In genomic region chr13:54792259-54793230, GRCm38 (mm10) we compare ENCODE assay signal across 14 mouse cellular contexts. TPM values are rescaled to one million over a fixed set of nuclear protein-coding genes. Genes with fewer than 3 reads are reported as not detected.
A peak's percentile ranks its signal among the peaks of the same experiment; 100 is the strongest.
DNase-seq lines count a peak whose midpoint lies in the region; ATAC-seq lines count a peak whose summit lies in the region.
"Had no signal": no experiment of that assay in that cellular context is flagged by ENCODE, and none has a peak within 500 bp of the region (broad histone marks: within the 10 kb centered on the region; RNA-seq: fewer than 3 reads in every experiment).

No protein-coding gene starts in this region.

- WGBS in embryonic facial prominence, embryonic 10.5 days, result 17% methylated on average over 21 of the region's 21 CpGs

- peaks cover 86% of the 10 kb centered on the region for H3K27me3 ChIP-seq in embryonic facial prominence, embryonic 10.5 days (replicated peaks; ENCODE audit: low read depth, poor library complexity, severe bottlenecking)

- no peaks in the 10 kb centered on the region for H3K36me3 ChIP-seq in embryonic facial prominence, embryonic 10.5 days (replicated peaks)

- no peaks in the 10 kb centered on the region for H3K9me3 ChIP-seq in embryonic facial prominence, embryonic 10.5 days
- H3K9me3 ChIP-seq: forebrain, embryonic 13.5 days had no signal

- 0 out of 2 replicates have a peak overlapping the region, but pooled peaks have one; percentile 4 for H3K4me3 ChIP-seq in embryonic facial prominence, embryonic 10.5 days
- H3K4me3 ChIP-seq: forebrain, embryonic 13.5 days had no signal

- H3K4me1 ChIP-seq in embryonic facial prominence, embryonic 10.5 days, result peaks cover 25% of the 10 kb centered on the region

- ATAC-seq in monocyte, adult 5-6 weeks (replicated peaks; ENCODE audit: insufficient number of reproducible peaks, low FRiP score, low TSS enrichment, poor library complexity, severe bottlenecking), result no peak
- no peak for ATAC-seq in granulocyte monocyte progenitor cell, adult 5-6 weeks (replicated peaks; ENCODE audit: poor library complexity, severe bottlenecking)
- ATAC-seq: forebrain, embryonic 13.5 days had no signal

- DNase-seq in adrenal gland, postnatal 14 days, result peak; percentile 58
- no peak for DNase-seq in adrenal gland, adult (ENCODE audit: inconsistent age in 2 of 2, low spot score in 1 of 2)
- peak; percentile 29 for DNase-seq in kidney, postnatal 10 days
- DNase-seq in kidney, adult 9 months, result no peak
- peak; percentile 55 for DNase-seq in A20 (ENCODE audit: low read depth, low spot score)
- peak; percentile 48 for DNase-seq in embryonic facial prominence, embryonic 10.5 days (ENCODE audit: low spot score)

- no peak overlapping the region for H3K27ac ChIP-seq in embryonic facial prominence, embryonic 10.5 days (replicated peaks)
- H3K27ac ChIP-seq: forebrain, embryonic 13.5 days had no signal

RNA-seq across cellular contexts. Expression of gene Tspan17, which starts 3.4 kb away (rescaled TPM):
- total RNA-seq in adrenal gland, postnatal 14 days (2021), result 24.8 and 29.5 TPM in 2 replicates
- 9.7 and 10.9 TPM in 2 replicates for polyA plus RNA-seq in embryonic facial prominence, embryonic 10.5 days (2016; fragmentation: Nextera tagmentation; extraction: Ambion mirVana)
- total RNA-seq in monocyte, adult 5-6 weeks (2017), result 6.9 to 18.5 TPM (median 8.1 TPM) in 3 replicates
- total RNA-seq in granulocyte monocyte progenitor cell, adult 5-6 weeks (2014; fragmentation: Nextera tagmentation), result 1.4 and 5.6 TPM in 2 replicates
- total RNA-seq in granulocyte monocyte progenitor cell, adult 5-6 weeks (2017), result 0.31 TPM in 1 of 2 replicates, not detected in the other

RNA-seq across cellular contexts. Expression of gene Eif4e1b, which starts 8.7 kb away (rescaled TPM):
- total RNA-seq in adrenal gland, postnatal 14 days (2021), result not detected in 2 replicates
- not detected in 2 replicates for polyA plus RNA-seq in embryonic facial prominence, embryonic 10.5 days (2016; fragmentation: Nextera tagmentation; extraction: Ambion mirVana)
- not detected in 3 replicates for total RNA-seq in monocyte, adult 5-6 weeks (2017)
- not detected in 2 replicates for total RNA-seq in granulocyte monocyte progenitor cell, adult 5-6 weeks (2014; fragmentation: Nextera tagmentation)
- not detected in 2 replicates for total RNA-seq in granulocyte monocyte progenitor cell, adult 5-6 weeks (2017)
- polyA plus RNA-seq: C2C12; forebrain, embryonic 13.5 days; intestine, embryonic 14.5 days; limb, embryonic 14.5 days; neural tube, embryonic 11.5 days; stomach, embryonic 16.5 days had no signal

RNA-seq across cellular contexts. Expression of gene Sncb, which starts 26.1 kb away (rescaled TPM):
- 0.96 and 2.5 TPM in 2 replicates for total RNA-seq in adrenal gland, postnatal 14 days (2021)
- 0.79 and 1.3 TPM in 2 replicates for polyA plus RNA-seq in embryonic facial prominence, embryonic 10.5 days (2016; fragmentation: Nextera tagmentation; extraction: Ambion mirVana)
- total RNA-seq in monocyte, adult 5-6 weeks (2017), result not detected in 3 replicates
- total RNA-seq in granulocyte monocyte progenitor cell, adult 5-6 weeks (2014; fragmentation: Nextera tagmentation), result not detected in 2 replicates
- total RNA-seq in granulocyte monocyte progenitor cell, adult 5-6 weeks (2017), result not detected in 2 replicates
- polyA plus RNA-seq: C2C12 had no signal

RNA-seq across cellular contexts. Expression of gene Gprin1, which starts 42.9 kb away (rescaled TPM):
- 3.5 and 5.1 TPM in 2 replicates for total RNA-seq in adrenal gland, postnatal 14 days (2021)
- polyA plus RNA-seq in embryonic facial prominence, embryonic 10.5 days (2016; fragmentation: Nextera tagmentation; extraction: Ambion mirVana), result 0.66 and 0.94 TPM in 2 replicates
- not detected in 3 replicates for total RNA-seq in monocyte, adult 5-6 weeks (2017)
- total RNA-seq in granulocyte monocyte progenitor cell, adult 5-6 weeks (2014; fragmentation: Nextera tagmentation), result not detected in 2 replicates
- total RNA-seq in granulocyte monocyte progenitor cell, adult 5-6 weeks (2017), result not detected in 2 replicates

Comparison
In these comparisons a context has a peak if more than half of its experiments do, and no peak if none do; other contexts are left out.
1. DNase-seq: peak in adrenal gland, postnatal 14 days (single experiment), kidney, postnatal 10 days (single experiment), A20 (single experiment) and embryonic facial prominence, embryonic 10.5 days (single experiment); none in adrenal gland, adult (0 of 2) and kidney, adult 9 months (single experiment).